Mouse (Mus musculus) embryonic facial prominence, embryonic 10.5 days (tissue): ENCODE data around the gene Apof. TPM values are rescaled to one million over a fixed set of nuclear protein-coding genes. Genes with fewer than 3 reads are reported as not detected.
A peak's percentile ranks its signal among the peaks of the same experiment; 100 is the strongest.
"Not testable (repeated sequence)": the region's sequence is repeated elsewhere in the genome, so short reads cannot be mapped to it uniquely, and the experiment has no call there.

Experiments
- DNase-seq: peaks from one replicate; pipeline ENCODE4 v3.0.0-alpha.2; 2017; ENCODE audit warnings: low spot score
- H3K27ac ChIP-seq: fragments of 300-500 bp; sonication (generic); replicated peaks from 2 replicates; pipeline ENCODE4 v1.5.1; 2016; ENCODE audit warnings: mild to moderate bottlenecking
- H3K27me3 ChIP-seq: fragments of 300-500 bp; sonication (generic); replicated peaks from 2 replicates; pipeline ENCODE4 v1.6.1; 2016; ENCODE audit warnings: low read depth, mild to moderate bottlenecking; ENCODE audit not compliant: poor library complexity, severe bottlenecking
- H3K36me3 ChIP-seq: fragments of 300-500 bp; sonication (generic); replicated peaks from 2 replicates; pipeline ENCODE4 v1.6.1; 2016; ENCODE audit warnings: mild to moderate bottlenecking, moderate library complexity
- H3K4me1 ChIP-seq: fragments of 300-500 bp; sonication (generic); 2 replicates; pipeline ENCODE4 v1.6.1; 2016
- H3K4me3 ChIP-seq: fragments of 300-500 bp; sonication (generic); 2 replicates; pipeline ENCODE4 v1.5.1; 2016; ENCODE audit warnings: mild to moderate bottlenecking, moderate library complexity
- H3K9me3 ChIP-seq: fragments of 300-500 bp; sonication (generic); 2 replicates; pipeline ENCODE4 v1.6.1; 2016; ENCODE audit warnings: mild to moderate bottlenecking
- WGBS: fragments of 180-500 bp; shearing (Covaris S2); methylation state at CpG from one replicate; pipeline ENCODE4 v1.1.7; 2016; 5-methylcytosine and 5-hydroxymethylcytosine counted together
- polyA plus RNA-seq: library from polyadenylated mRNA; unstranded; fragments of >200 nt; fragmentation: Nextera tagmentation; extraction: Ambion mirVana; gene quantifications from 2 replicates; pipeline ENCODE4 v1.2.1, GENCODE M21; 2016

Apof gene
- polyA plus RNA-seq, 1 experiment from 2014 or later = not detected

- DNase-seq = no peak
- H3K4me3 ChIP-seq = no peak overlapping the region
- no peaks in the 10 kb centered on the region for H3K36me3 ChIP-seq
- H3K9me3 ChIP-seq = no peaks in the 10 kb centered on the region
- peaks cover 3% of the 10 kb centered on the region; the same call in 1 of the 2 replicates for H3K4me1 ChIP-seq
- H3K27ac ChIP-seq = no peak overlapping the region
- WGBS = 78% methylated on average over 6 of the region's 6 CpGs
- no peaks in the 10 kb centered on the region for H3K27me3 ChIP-seq
Measured at GRCm38 (mm10) chr10:128263393-128264310, 4.8 kb upstream of the Apof start.

- peaks cover 15% of the 10 kb centered on the region for H3K4me1 ChIP-seq
- H3K27ac ChIP-seq = no peak overlapping the region
- peaks cover 8% of the 10 kb centered on the region; the same call in 1 of the 2 replicates for H3K27me3 ChIP-seq
- DNase-seq = no peak
- peak overlapping the region; percentile 4; the same call in 1 of the 2 replicates for H3K4me3 ChIP-seq
- no peaks in the 10 kb centered on the region; the same call in 1 of the 2 replicates for H3K36me3 ChIP-seq
- WGBS = 88% methylated on average over 16 of the region's 16 CpGs
- no peaks in the 10 kb centered on the region for H3K9me3 ChIP-seq
Measured at GRCm38 (mm10) chr10:128269206-128269910, 887 bp downstream of the Apof start.

GRCm38 (mm10) chr10:128270287-128270841 lies 1.9 kb downstream of the Apof start, which contains the start of gene Stat2:
Gene Stat2 (plus strand): TSS chr10:128270559.
- under 1% methylated on average over 43 of the region's 43 CpGs for WGBS
- H3K36me3 ChIP-seq = no peaks in the 10 kb centered on the region; the same call in 1 of the 2 replicates

DNA sequence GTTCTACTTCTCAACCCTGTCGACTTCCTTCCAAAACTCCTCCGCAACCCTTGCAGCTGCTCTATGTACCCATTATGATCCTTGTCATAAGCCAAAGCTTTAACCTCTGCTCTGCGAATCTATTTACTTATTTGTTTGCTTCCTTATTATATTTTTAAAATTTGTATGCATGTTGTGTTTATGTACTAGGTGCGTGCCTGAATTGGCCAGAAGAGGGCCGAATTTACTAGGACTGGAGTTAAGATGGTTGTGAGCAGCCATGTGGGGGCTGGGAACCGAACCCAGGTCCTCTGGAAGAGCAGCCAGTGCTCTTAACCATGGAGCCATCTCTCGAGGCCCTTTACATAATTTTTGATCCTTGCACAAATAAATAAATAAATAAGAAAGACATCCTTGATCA lies 2.4 kb downstream of the Apof start:
- WGBS = 50% methylated on average over 7 of the region's 7 CpGs

More at GRCm38 (mm10) chr10:128270287-128270841, 1.9 kb downstream of the Apof start, which contains the start of gene Stat2:
- Histone ChIP-seq H3K27ac (peak within 1 kb of the TSS; percentile 86), H3K9me3 (no peaks in the 10 kb centered on the region), H3K4me3 (peak within 1 kb of the TSS; percentile 87), H3K27me3 (peaks cover 8% of the 10 kb centered on the region; the same call in 1 of the 2 replicates), H3K4me1 (peaks cover 15% of the 10 kb centered on the region)
- DNase-seq = peak; percentile 97

GRCm38 (mm10) chr10:128271883-128272282 lies 3.4 kb downstream of the Apof start:
- H3K4me3 ChIP-seq = no peak overlapping the region
- WGBS = 66% methylated on average over 2 of the region's 2 CpGs

More for the DNA sequence above, 2.4 kb downstream of the Apof start:
- Histone ChIP-seq H3K36me3 (no peaks in the 10 kb centered on the region; the same call in 1 of the 2 replicates), H3K4me1 (peaks cover 15% of the 10 kb centered on the region), H3K27me3 (peaks cover 8% of the 10 kb centered on the region; the same call in 1 of the 2 replicates), H3K4me3 (peak overlapping the region; percentile 87), H3K27ac (peak overlapping the region; percentile 86), H3K9me3 (no peaks in the 10 kb centered on the region)
- no peak for DNase-seq

GRCm38 (mm10) chr10:128272819-128273439 lies 4.5 kb downstream of the Apof start:
- H3K27ac ChIP-seq, DNase-seq, H3K27me3 ChIP-seq, H3K4me3 ChIP-seq, H3K9me3 ChIP-seq: not testable (repeated sequence)
- WGBS = 72% methylated on average over 7 of the region's 7 CpGs
- H3K36me3 ChIP-seq = peaks cover 15% of the 10 kb centered on the region; the same call in 1 of the 2 replicates
- H3K4me1 ChIP-seq = peaks cover 15% of the 10 kb centered on the region

More at GRCm38 (mm10) chr10:128271883-128272282, 3.4 kb downstream of the Apof start:
- DNase-seq = no peak
- peaks cover 6% of the 10 kb centered on the region; the same call in 1 of the 2 replicates for H3K36me3 ChIP-seq
- H3K27me3 ChIP-seq = peaks cover 8% of the 10 kb centered on the region; the same call in 1 of the 2 replicates
- H3K9me3 ChIP-seq = no peaks in the 10 kb centered on the region
- no peak overlapping the region for H3K27ac ChIP-seq
- H3K4me1 ChIP-seq = peaks cover 15% of the 10 kb centered on the region

GRCm38 (mm10) chr10:128275374-128275773 lies 6.9 kb downstream of the Apof start:
- 96% methylated on average over 1 of the region's 1 CpGs for WGBS
- H3K27ac ChIP-seq, H3K9me3 ChIP-seq, H3K27me3 ChIP-seq, DNase-seq, H3K4me3 ChIP-seq: not testable (repeated sequence)
- H3K36me3 ChIP-seq = peaks cover 37% of the 10 kb centered on the region
- peaks cover 13% of the 10 kb centered on the region for H3K4me1 ChIP-seq

- Histone ChIP-seq H3K27ac (no peak overlapping the region), H3K9me3 (no peaks in the 10 kb centered on the region), H3K4me1 (peaks cover 7% of the 10 kb centered on the region; the same call in 1 of the 2 replicates), H3K4me3 (no peak overlapping the region), H3K36me3 (peaks cover 64% of the 10 kb centered on the region), H3K27me3 (no peaks in the 10 kb centered on the region)
- WGBS = 57% methylated on average over 6 of the region's 6 CpGs
- DNase-seq = no peak
Measured at GRCm38 (mm10) chr10:128278158-128278557, 9.7 kb downstream of the Apof start.

DNA sequence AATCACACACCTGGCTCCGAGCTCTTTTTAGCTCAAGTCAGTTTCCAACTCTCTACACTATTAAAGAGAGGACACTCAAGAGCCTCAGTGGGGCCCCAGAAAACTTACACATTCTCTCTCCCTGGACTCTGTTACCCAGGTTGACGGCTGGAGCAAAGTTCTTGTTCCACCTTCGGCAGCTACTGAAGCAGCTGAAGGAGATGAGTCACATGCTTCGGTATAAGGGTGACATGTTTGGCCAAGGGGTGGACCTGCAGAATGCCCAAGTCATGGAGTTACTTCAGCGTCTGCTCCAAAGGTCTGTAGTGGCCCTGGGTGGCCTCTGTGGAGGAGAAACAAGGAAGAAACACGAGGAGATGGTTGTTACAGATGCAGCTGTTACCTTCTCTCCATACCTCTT lies 12.5 kb downstream of the Apof start:
- Histone ChIP-seq H3K27ac (no peak overlapping the region), H3K4me1 (peaks cover 7% of the 10 kb centered on the region), H3K36me3 (peaks cover 89% of the 10 kb centered on the region), H3K4me3 (no peak overlapping the region), H3K9me3 (no peaks in the 10 kb centered on the region), H3K27me3 (no peaks in the 10 kb centered on the region)
- no peak for DNase-seq
- 90% methylated on average over 6 of the region's 6 CpGs for WGBS

GRCm38 (mm10) chr10:128281682-128282081 lies 13.2 kb downstream of the Apof start:
- WGBS = 94% methylated on average over 14 of the region's 14 CpGs
- Histone ChIP-seq H3K27me3 (no peaks in the 10 kb centered on the region), H3K36me3 (peaks cover 88% of the 10 kb centered on the region)

GRCm38 (mm10) chr10:128282886-128283450 lies 14.5 kb downstream of the Apof start:
- no peak for DNase-seq
- no peak overlapping the region for H3K27ac ChIP-seq
- H3K4me3 ChIP-seq = no peak overlapping the region
- 89% methylated on average over 20 of the region's 20 CpGs for WGBS
- H3K27me3 ChIP-seq = no peaks in the 10 kb centered on the region
- H3K36me3 ChIP-seq = peaks cover 76% of the 10 kb centered on the region
- no peaks in the 10 kb centered on the region for H3K9me3 ChIP-seq
- H3K4me1 ChIP-seq = peaks cover 17% of the 10 kb centered on the region

More at GRCm38 (mm10) chr10:128281682-128282081, 13.2 kb downstream of the Apof start:
- Histone ChIP-seq H3K27ac (no peak overlapping the region), H3K4me3 (no peak overlapping the region), H3K4me1 (peaks cover 15% of the 10 kb centered on the region), H3K9me3 (no peaks in the 10 kb centered on the region)
- DNase-seq = no peak
